Mouse (Mus musculus) left cerebral cortex, postnatal 25 days (tissue): ENCODE measurements at regions not wholly inside any gene's neighbourhood (a gene's known extent, or its start where the extent isn't known, plus 50 kb on each side); places are given as distances from the start of the nearest gene placed in this dataset.

ENCODE experiments used
- DNase-seq, 2 experiments: peaks; one replicate each; pipeline ENCODE4 v3.0.0; 2022; ENCODE audit warnings: low spot score in 2 of 2, mixed read lengths in 1 of 2
- intact Hi-C: fragments of 180-260 bp; cut with DNase I; formaldehyde crosslinking; loops from one replicate; pipeline ENCODE4 v1.15.1; 2025

DNA sequence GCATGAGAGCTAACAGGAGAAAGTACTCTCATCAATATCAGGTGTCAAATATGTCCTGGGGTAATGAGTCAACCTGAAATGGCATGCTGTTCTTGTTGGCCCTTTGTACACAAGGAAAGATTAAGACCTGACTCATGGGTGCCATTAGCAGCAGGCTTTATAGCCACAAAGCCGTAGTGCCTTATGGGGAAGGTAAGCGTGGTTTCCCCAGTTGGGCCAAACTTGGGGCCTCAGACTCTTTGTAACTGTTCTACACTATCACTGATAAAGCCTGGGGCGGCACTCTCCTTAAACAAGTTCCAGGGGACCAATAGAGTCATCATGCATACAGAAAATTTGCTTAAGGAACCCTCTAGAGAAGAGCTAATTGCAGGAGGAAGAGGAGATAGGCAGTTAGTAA, 1228.9 kb upstream of the A1bg start:
- DNase-seq = no peak
- intact Hi-C loops = no loop called here

DNA sequence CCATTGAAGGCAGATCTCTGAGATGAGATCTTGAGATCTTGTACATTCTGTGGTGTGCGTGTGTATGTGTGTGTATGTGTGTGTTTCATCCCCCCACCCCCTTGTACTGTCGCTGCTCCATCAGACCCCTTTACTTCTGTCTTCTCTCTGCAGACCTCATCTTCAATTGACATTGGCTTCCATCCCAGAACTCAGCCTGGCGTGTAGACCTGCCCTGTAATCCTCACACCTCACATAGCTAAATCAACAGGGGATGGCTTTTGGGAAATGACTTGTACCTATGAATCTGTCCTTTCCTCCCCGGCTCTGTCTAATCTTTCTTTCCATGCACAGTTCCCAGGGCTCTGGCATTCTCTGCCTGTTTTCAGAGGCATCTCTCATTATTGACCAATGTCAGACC, 1227.5 kb upstream of the A1bg start:
- DNase-seq = no peak
- intact Hi-C loops = no loop called here

DNA sequence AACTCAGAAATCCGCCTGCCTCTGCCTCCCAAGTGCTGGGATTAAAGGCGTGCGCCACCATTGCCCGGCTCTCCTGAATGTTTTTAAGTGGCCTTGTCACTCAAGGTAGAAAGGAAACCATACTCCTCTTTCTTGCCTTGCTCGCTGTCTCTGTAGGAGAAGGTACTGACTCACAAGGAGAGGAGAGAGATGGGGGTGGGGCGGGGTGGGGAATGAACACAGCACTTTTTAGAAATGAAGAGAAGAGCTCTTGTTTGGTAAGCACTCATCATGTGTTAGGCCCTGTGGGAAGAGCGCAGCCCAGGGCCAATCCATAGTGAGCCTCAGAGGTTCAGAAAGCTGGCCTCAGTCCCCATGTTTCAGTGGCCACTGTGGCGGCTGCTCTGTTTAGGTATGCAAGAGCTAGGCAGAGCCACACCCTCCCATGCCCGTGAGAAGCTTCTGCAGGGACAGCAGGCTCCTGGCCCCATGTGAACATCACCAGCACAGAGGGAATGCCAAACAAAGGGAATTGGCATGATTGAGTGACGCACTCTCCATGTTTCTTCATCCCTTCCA, 1225.9 kb upstream of the A1bg start:
- DNase-seq = no peak
- intact Hi-C loops = no loop called here

DNA sequence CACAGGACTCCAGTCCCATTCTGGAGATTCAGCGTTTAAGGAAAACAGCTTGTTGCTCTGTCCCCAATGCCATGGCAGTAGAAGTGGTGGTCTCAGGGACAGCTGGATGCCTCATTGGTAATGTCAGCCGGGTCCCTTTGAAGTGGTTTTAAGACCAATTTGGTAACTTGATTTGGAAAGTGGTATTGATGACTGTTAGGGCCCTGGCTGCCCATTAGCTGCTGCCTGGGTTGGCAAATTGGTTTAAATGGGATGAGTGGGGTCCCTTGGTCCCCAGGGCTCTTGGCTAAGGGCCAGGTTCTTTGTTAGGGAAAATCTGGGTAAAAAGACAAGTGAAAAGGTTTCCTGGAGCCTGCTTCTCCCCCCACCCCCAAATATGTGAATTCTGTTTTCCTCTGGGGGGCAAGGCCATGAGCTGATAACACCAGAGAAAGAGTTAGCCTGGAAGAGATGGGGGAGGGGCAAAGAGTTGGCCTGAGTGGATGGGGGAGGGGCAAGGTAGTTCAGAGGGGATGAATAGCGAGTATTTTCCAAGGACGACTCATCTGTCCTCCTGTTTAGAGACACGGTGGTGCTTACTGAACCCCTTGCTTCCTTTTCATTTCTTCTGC, 1224.6 kb upstream of the A1bg start:
- intact Hi-C loops = no loop called here
- DNase-seq = no peak

DNA sequence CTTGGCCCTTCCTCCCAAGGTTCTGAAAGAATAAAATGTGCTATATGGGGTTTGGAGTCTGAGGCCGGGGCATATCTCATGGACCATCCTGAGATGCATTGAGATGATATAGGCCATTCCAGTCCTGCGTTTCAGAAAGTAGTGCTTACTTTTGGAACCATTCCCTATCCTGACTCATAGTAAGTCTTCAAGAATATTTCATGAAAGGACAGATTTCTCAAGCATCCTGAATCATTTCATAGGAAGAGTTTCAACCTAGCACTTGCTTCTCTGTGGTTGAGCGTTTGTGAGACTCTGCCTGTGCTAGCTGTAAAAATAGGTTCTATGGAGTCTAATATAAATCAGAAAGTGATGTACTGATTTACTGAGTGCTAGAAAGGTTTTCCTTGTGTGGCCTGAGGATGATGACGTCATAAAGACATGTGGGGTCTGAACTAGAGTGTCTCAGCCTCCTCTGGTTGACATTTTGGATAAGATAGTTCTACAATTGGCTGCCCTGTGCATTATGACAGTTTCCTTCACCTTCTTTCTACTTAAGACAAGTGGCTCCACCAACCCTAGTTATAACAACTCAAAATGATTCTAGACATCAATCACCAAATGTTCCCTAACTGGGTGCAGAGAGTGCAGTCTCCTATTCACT, 1223.0 kb upstream of the A1bg start:
- intact Hi-C loops = no loop called here
- DNase-seq = peak in 1 of 2 experiments; percentile 29

DNA sequence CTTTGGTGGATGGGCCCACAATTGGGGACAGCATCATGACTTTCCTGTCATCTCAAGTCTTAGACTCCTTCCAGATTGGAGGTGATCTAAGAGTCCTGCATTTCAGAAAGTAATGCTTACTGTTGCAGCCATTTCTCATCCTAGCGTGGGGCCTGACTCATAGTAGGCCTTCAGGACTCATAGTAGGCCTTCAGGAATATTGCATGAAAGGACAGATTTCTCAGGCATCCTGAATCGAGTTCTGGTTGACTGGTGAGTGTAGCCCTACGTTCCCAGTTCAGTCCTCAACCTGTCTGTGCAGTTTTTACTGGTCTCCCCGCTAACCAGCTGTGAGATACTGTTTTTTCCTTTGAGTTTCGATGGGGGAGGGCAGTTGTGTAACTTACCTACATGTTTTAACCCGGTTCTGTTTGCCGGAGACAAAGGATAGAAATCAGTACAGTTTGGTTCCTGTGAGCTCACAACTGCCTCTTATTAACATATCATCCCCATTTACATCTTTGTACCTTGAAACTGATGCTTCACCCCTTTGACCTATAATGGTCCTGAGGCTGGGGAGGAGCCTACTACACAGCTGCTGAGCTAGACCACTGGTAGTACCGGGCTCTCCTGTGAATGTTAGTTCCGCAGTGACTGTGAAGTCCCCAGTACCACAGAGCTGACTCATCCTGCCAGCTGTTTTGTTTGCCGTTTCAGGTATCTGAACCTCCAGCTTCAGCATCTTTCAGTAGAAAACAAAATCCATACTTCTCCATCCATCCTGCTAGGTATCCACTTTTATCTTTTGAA, 1222.2 kb upstream of the A1bg start:
- intact Hi-C loops = no loop called here
- no peak for DNase-seq

DNA sequence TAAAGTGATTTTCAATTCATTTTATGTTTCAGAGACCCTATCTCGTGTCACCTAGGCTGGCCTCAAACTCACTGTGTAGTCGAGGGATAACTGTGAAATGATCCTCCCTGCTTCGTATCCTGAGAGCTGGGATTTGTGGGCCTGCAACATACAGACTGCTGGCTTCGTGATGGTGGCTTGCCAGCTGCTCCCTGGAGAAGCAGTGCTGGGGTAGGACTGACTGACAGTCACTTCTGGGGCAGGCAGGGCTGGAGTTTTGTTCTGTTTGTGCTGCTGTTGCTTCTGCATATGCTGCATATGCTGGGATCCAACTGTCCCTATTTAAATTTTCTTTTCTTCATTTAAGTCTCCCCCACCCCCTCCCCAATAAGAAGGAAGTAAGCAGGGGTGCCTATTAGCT, 1217.0 kb upstream of the A1bg start:
- peak in 1 of 2 experiments; percentile 14 for DNase-seq
- intact Hi-C loops = no loop called here

DNA sequence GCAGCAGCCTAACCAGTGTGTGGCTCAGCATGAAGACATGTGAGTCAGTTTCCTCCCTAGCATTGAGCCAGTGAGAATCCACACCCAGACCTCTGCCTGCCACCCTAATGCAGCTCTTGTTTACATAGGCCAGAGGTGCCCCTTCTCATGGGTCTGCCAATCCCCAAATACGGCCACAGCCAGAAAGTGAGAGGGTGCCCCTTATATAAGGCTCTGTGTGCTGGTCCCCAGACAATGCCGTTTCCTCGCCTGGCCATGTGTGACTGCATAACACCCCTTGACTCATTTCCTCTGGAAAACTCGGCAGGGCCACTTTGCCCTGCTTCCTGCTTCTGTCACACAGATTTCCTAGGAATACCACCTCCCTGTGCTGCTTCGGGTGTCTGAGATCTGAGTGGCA, 1216.4 kb upstream of the A1bg start:
- DNase-seq = no peak
- intact Hi-C loops = no loop called here

DNA sequence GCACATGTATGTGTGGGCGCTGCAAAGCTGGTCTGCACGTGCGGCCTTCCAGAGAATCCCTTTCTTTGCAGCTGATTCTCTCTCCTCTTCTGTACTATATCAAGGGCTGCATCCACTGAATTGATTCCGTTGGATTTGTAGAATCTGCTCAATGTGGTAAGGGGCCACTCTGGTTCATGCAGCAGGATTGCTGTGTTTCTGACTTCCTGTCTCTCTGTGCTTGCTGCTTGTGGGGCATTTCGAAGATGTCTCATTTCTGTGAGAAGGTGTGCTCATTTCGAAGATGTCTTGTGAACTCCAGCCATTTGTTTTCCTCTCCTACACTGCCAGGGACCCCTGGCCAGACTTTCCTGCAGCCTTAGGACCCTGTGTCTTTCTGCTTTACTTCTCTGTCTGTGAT, 1215.9 kb upstream of the A1bg start:
- intact Hi-C loops = no loop called here
- DNase-seq = no peak

DNA sequence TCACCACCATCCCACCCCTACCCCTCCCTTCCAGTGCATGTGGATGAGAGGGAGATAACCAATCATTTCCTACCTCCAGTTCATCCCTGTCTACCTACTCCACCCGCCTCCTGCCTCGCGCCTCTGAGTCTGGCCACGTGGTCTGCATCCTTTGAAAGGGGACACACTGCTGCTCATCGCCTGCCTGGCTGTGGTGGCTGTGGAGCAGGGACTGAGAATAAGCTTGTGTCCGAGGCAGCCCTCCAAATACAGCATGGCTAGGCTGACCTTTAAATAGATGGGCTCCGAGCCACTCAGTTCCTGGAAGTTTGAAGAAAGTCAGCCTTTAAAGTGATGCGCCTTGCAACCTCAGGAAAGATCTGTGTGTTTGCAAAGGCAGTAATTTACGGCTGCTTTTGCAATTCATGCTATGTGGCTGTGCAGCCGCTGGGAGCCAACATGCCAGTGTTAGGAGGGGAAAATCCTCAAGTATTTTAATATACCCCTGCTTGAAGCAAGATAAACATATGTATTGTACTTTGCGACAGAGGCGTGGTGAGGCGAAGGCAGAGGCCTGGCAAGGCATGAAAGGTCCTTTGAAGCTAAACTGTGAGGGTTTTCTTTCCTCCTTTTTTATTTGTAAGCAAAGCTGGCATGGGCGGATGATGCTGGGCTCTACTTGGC, 1214.3 kb upstream of the A1bg start:
- intact Hi-C loops = no loop called here
- DNase-seq = peak in 1 of 2 experiments; percentile 20

DNA sequence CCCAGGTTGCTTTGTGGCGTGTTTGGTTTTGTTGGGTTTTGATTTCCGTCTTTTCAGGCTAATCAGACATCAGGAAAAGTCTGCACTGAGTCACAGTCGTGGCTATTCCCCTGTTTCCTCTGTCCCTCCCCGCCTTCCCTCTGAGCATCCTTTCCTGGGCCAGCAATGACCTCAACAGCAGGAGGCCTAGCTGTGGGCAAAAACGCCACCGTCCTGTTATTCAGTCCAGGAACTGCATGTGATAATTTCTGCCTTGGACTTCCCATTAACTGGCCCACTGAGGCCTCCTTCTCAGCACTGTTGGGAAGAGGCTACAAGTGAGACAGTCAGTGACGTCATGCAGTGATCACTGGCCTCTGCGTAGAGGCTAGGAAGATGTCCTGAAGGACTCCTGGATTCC, 1212.0 kb upstream of the A1bg start:
- DNase-seq = no peak
- intact Hi-C loops = no loop called here

DNA sequence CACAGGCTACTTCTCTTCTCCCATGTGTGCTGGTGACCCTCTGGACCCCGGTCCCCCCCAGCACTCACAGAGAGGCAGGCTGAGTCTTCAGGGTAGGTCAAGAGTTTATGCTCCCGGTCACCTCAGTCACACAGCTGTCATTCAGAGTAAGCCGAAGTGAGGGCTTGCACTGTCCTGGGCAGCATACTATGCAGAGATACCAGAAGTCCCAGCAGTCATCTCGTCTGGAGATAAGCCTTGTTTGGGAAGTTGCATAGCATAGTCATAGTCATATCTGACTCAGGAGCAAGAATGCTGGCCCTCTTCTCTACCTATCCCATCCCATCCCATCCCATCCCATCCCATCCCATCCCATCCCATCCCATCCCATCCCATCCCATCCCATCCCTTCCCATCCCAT, 1211.5 kb upstream of the A1bg start:
- intact Hi-C loops = no loop called here
- no peak for DNase-seq

DNA sequence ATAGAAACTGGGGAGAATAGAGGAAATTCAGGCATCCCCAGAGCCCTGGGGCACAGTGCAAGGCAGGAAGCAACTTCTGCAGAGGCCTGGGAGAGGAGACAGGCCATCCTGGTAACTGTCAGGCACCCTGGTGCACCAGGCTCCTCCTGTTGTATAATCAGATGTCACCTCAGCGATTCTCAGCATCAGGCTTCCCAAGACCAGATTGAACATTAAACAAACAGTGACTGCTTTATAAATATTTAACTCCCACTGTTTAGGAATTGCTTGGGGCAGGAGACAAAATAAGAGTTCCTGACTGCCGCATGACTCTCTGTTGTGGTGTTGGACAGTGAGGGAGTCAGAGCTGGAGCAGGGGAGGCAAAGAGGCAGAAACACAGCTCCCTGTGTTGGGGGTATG, 1210.1 kb upstream of the A1bg start:
- intact Hi-C loops = no loop called here
- DNase-seq = no peak

DNA sequence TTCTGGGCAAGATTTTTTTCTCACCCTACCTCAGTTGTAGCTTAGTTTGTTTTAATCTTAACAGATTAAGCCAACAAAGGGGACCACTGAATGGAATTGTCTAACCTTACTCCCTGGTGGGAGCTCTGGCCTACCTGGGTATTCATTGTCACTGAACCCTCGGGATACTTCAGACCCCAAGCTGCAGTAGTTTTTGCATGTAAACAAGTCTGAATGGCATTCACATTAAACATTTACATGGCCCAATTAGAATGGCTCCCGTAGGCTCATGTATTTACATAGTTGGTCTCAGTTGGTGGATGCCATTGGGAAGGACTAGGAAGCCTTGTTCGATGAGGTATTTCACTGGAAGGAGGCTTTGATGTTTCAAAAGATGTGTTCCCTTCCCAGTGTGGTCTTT, 1208.9 kb upstream of the A1bg start:
- intact Hi-C loops = no loop called here
- no peak for DNase-seq

DNA sequence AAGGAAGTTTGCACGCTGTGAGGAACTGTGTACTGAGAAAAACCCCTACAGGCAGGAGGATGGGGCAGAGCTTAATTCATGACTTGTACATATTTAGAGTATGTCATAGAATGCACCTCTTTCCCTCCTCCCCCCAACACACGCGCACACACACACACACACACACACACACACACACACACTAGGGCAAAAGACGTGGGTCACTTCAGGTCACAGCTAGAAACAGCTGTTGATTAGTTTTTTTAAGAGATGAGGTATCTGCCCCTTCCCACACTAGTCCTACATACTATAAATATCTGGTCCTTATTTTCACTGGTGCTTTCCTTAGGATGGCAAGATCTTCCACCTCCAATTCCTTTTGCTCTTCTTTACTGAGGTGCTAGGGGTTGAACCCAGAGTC, 1207.7 kb upstream of the A1bg start:
- DNase-seq = no peak
- intact Hi-C loops = no loop called here

DNA sequence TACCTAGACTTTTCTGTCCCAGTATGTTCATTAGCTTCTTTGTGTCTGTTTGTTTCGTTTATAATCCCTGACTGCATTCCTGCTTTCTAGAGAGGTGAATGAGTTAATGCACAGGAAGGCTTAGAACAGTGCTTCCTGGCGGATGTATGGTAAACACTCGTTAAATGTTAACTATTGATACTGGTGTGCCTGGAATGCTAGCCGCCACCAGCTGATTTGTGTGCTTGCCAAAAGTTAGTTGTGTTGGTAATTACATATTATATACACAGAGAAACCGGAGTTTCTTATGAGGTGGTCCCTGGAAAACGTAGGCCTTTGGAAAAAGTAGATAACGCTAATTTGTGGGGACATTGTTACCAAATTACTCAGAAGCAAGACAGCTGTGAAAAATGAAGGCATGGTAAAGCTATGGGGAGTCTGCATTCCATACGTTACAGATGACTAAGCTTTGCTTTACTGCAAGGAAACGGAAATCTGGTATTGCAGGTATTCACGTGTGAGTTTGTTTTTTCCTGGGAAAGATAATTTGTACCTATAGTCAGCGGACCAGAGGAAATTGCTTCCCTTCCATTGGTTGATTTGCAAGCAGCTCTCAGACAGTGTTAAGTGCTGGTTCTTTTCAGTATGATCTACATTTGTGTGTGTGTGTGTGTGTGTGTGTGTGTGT, 1205.9 kb upstream of the A1bg start:
- intact Hi-C loops = no loop called here
- no peak for DNase-seq

DNA sequence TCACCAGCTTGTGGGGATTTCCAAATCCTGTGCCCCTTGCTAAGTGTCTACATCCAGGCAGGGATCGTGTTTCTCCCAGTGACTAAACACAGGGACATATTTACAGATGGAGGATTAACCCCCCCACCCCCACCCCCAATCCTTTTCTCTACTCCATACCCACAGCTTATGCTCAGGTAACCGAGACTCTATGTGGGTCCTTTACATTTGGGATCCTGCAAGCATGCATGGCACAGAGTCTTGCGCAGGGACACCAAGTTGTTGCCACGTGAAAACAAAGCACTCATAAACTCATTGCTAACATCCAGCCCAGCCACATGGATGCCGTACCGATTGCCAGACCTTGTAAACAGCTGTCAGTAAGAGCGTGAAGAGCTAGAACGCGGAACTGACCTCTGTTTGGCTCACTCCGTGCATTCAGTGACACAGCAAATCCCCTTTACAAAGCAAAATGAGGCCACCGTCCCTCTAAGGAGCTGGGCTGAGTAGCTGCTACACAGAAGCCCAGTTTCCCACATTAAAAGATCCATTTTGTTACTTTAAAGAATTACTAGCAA, 1204.9 kb upstream of the A1bg start:
- intact Hi-C loops = no loop called here
- peak in 1 of 2 experiments; percentile 13 for DNase-seq

DNA sequence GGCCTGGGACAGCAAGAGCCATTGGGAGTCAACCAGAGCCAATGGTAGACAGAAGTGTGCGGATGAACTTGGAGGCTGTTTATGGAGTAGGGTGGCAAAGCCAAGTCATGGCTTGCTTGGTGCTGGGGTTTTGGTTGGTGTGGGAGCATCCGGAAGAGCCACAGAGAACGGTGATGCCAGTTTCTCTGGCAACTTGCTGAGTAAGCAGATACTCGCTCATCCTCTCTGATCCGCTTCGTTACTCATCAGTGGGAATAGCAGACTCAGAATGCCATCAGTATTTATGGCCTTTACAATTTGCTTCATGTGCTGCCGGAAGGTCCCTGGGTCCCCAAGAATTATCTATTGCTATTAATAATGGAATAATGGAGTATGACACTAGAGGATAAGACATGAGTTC, 1202.9 kb upstream of the A1bg start:
- intact Hi-C loops = no loop called here
- DNase-seq = no peak

DNA sequence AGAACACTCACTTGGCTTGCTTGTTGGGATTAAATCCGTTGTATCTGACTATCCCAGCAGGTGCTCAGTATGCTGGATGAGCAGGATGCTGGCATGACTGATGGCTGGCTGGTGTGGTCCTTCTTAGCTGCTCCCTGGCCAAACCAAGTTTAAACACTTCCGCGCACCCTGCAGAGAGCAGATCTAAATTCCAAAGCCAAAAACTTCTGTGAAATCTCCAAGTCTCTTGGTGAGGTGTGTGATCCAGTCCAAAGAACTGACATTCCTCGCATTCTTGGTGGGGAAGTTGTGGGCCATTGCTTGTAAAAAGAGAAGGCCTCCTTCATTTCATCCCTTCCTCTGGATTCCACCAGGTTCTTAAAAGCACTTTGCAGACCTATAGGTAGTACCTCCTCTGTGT, 1200.9 kb upstream of the A1bg start:
- no peak for DNase-seq
- intact Hi-C loops = no loop called here
